Mouse (Mus musculus) liver, adult 2 months (tissue): ENCODE measurements around the gene Gramd1b. TPM values are rescaled to one million over a fixed set of nuclear protein-coding genes. Genes with fewer than 3 reads are reported as not detected.
A peak's percentile ranks its signal among the peaks of the same experiment; 100 is the strongest.

Source experiments
- DNase-seq: peaks from one replicate; pipeline ENCODE4 v3.0.0-alpha.2; 2011; ENCODE audit warnings: low read depth, low spot score; ENCODE audit errors: extremely low read depth
- H3K27ac ChIP-seq: fragments of 200-500 bp; replicated peaks from 2 replicates; pipeline ENCODE4 v1.5.1; 2012; ENCODE audit warnings: low read depth, mild to moderate bottlenecking, control low read depth, inconsistent platforms, low read length; ENCODE audit not compliant: insufficient read depth
- H3K27me3 ChIP-seq: fragments of 200-500 bp; 2 replicates; pipeline ENCODE4 v1.6.1; 2012; ENCODE audit warnings: mild to moderate bottlenecking, moderate library complexity, low read length, inconsistent platforms; ENCODE audit not compliant: control insufficient read depth, insufficient read depth
- H3K36me3 ChIP-seq: fragments of 200-500 bp; 2 replicates; pipeline ENCODE4 v1.6.1; 2012; ENCODE audit warnings: low read length, inconsistent platforms; ENCODE audit not compliant: control insufficient read depth, insufficient read depth
- H3K4me1 ChIP-seq: fragments of 200-500 bp; 2 replicates; pipeline ENCODE4 v1.6.1; 2011; ENCODE audit warnings: low read length; ENCODE audit not compliant: control insufficient read depth, insufficient read depth
- H3K4me3 ChIP-seq: fragments of 200-500 bp; 2 replicates; pipeline ENCODE4 v1.5.1; 2011; ENCODE audit warnings: low read depth, mild to moderate bottlenecking, control low read depth, low read length, moderate library complexity; ENCODE audit not compliant: insufficient read depth
- H3K79me2 ChIP-seq: fragments of 200-500 bp; 2 replicates; pipeline ENCODE4 v1.6.1; 2012; ENCODE audit warnings: inconsistent platforms, mild to moderate bottlenecking, low read length, moderate library complexity; ENCODE audit not compliant: control insufficient read depth, insufficient read depth
- H3K9ac ChIP-seq: fragments of 200-500 bp; 2 replicates; pipeline ENCODE4 v1.6.1; 2012; ENCODE audit warnings: low read depth, mild to moderate bottlenecking, control low read depth, inconsistent platforms, low read length
- CTCF ChIP-seq: fragments of 200-500 bp; IDR thresholded peaks from 2 replicates; pipeline ENCODE4 v1.5.1; 2011; ENCODE audit warnings: low read depth, low read length, control low read depth
- POLR2A ChIP-seq: fragments of 200-500 bp; IDR thresholded peaks from 2 replicates; pipeline ENCODE4 v1.6.1; 2011; ENCODE audit warnings: low read length, control low read depth; ENCODE audit not compliant: insufficient read depth; ENCODE audit errors: extremely low read depth
- WGBS: fragments of 180-500 bp; shearing (Covaris S2); methylation state at CpG from one replicate; pipeline ENCODE4 v1.1.7; 2018; 5-methylcytosine and 5-hydroxymethylcytosine counted together
- polyA plus RNA-seq: library from polyadenylated mRNA; depleted of rRNA; stranded (reverse); fragments of >200 nt; gene quantifications from 2 replicates; pipeline ENCODE4 v1.2.3, GENCODE M21; 2012
- total RNA-seq: library from RNA; depleted of rRNA; stranded (reverse); fragments of >200 nt; gene quantifications from 2 replicates; pipeline ENCODE4 v1.2.3, GENCODE M21; 2014

The Gramd1b gene
- total and polyA plus RNA-seq, 2 experiments: 1.2 to 2.0 TPM

DNA sequence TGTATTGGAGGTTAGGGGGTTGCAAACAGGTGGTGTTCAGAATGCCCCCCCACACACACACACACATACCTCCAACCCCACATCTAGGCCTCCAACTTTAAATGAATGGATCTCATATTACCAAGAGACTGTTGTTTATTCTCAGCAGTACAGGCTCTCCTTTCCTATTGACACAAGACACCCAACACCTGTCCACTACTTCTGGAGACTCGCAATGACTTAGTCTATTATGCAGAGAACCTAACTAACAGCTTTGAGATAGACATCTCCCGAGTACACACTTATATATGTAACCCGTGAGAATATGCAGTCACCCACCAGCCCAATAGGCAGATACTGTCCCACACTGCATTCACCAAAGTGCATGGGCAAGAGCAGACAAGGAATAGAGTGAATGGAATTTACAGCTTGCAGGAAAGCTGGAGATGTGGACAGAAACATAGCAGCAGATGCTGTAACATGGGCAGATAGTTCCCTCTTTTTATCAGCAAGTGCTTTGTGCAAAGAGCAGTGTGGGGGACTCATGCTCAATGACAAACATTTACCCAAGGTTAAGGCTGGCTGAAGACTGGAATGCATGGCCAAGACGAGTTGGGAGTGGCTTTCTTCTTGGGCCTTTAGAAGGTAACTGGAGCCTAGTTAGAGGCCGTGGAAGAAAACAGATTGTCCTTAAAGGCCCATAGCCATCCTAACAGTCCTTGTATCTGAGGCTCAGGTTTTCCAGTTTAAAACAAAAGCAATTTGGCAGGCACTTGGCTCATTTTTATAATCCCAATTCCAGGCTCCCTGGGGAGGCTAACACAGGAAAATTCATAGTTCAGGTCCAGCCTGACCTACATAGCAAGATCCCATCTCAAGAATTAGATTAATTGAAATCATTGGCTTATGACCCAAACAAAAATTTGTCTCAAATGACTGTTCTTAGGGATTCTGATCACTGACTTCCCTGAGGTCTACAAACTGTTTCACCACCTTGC is 71.6 kb downstream of the Gramd1b start:
- no peaks in the 10 kb centered on the region for H3K36me3 ChIP-seq
- H3K4me3 ChIP-seq: no peak overlapping the region
- DNase-seq: no peak
- no peak overlapping the region for H3K27ac ChIP-seq
- WGBS: 80% methylated on average over 5 of the region's 5 CpGs
- peaks cover 5% of the 10 kb centered on the region; the same call in 1 of the 2 replicates for H3K27me3 ChIP-seq
- H3K79me2 ChIP-seq: no peaks in the 10 kb centered on the region
- no peak for TF ChIP-seq POLR2A
- no peak for TF ChIP-seq CTCF
- peaks cover 4% of the 10 kb centered on the region; the same call in 1 of the 2 replicates for H3K4me1 ChIP-seq
- no peak overlapping the region for H3K9ac ChIP-seq

DNA sequence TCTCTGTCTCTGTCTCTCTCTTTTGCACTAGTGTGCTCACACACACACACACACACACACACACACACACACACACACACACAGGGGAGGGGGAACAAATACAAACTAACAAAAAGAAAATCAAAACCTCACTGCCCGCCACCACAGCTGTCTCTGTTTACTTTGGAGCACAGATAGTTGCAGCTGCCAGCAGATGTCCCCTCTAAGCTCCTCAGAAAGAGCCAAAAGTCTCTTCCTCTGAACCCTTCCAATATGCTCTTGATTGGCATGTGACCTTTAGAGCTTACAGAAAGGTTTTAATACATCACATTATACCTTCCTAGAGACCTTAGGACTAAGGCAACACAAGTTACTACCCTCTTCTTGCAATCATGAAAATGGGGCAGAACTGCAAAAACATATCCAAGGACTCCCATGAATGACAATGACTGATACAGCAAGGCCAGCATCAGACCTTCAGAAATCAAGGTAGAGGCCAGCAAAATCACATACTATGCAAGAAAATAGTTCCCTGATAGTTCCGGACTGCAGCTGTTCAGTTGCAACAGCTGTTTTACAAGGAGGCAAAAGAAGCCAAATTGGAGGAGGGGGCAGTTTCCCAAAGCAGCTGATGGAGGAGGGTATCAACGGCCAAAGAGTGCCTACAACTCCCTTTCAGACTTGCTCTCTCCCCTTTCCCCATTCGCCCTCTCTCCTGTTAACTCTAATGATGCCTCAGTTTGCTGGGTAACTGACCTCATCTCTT is 72.5 kb downstream of the Gramd1b start:
- no peak overlapping the region for H3K4me3 ChIP-seq
- H3K4me1 ChIP-seq: peaks cover 4% of the 10 kb centered on the region; the same call in 1 of the 2 replicates
- no peak overlapping the region for H3K27ac ChIP-seq
- H3K27me3 ChIP-seq: peaks cover 5% of the 10 kb centered on the region; the same call in 1 of the 2 replicates
- no peaks in the 10 kb centered on the region for H3K36me3 ChIP-seq
- no peaks in the 10 kb centered on the region for H3K79me2 ChIP-seq
- TF ChIP-seq POLR2A: no peak
- no peak for TF ChIP-seq CTCF
- 63% methylated on average over 4 of the region's 4 CpGs for WGBS
- no peak overlapping the region for H3K9ac ChIP-seq
- DNase-seq: no peak

GRCm38 (mm10) chr9:40457448-40457847 is 73.7 kb downstream of the Gramd1b start:
- Histone ChIP-seq H3K36me3 (no peaks in the 10 kb centered on the region), H3K4me1 (peaks cover 4% of the 10 kb centered on the region; the same call in 1 of the 2 replicates), H3K27me3 (peaks cover 5% of the 10 kb centered on the region; the same call in 1 of the 2 replicates), H3K9ac (no peak overlapping the region), H3K79me2 (no peaks in the 10 kb centered on the region), H3K27ac (no peak overlapping the region), H3K4me3 (no peak overlapping the region)
- WGBS: 58% methylated on average over 5 of the region's 5 CpGs
- peak; percentile 31 for DNase-seq
- TF ChIP-seq CTCF: no peak
- TF ChIP-seq POLR2A: no peak

DNA sequence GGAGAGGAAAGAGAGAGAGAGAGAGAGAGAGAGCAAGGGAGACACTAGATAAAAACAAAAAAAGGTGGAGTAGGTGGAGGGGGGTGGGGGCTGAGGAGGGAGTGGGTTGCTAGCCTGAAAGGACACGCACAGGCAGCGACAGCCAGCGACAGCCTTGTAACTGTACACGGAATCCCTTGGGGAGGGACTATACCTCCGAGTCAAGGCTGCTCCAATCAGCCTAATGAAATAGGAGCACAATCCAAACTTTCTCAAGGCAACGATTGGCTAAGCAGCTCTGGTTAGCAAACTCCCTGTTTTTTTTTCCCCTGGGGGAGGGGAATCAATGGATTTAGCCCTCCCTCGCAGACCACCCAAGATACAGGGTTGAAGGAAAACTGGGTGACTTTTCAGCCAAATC is 75.0 kb downstream of the Gramd1b start:
- 0 out of 2 replicates have a peak overlapping the region, but pooled peaks have one; percentile 60 for H3K27ac ChIP-seq
- peak; percentile 11 for DNase-seq

GRCm38 (mm10) chr9:40455336-40456185 is 75.6 kb downstream of the Gramd1b start:
- peak overlapping the region; percentile 60 for H3K27ac ChIP-seq
- WGBS: under 1% methylated on average over 77 of the region's 77 CpGs
- H3K4me3 ChIP-seq: peak overlapping the region; percentile 66
- no peaks in the 10 kb centered on the region for H3K79me2 ChIP-seq
- no peak for DNase-seq
- TF ChIP-seq CTCF: no peak
- TF ChIP-seq POLR2A: 0 out of 2 replicates have a peak, but pooled peaks have one; percentile 28
- peaks cover 4% of the 10 kb centered on the region; the same call in 1 of the 2 replicates for H3K4me1 ChIP-seq
- peak overlapping the region; percentile 84 for H3K9ac ChIP-seq
- peaks cover 5% of the 10 kb centered on the region; the same call in 1 of the 2 replicates for H3K27me3 ChIP-seq
- no peaks in the 10 kb centered on the region for H3K36me3 ChIP-seq

More for the DNA sequence above, 75.0 kb downstream of the Gramd1b start:
- H3K36me3 ChIP-seq: no peaks in the 10 kb centered on the region
- peak overlapping the region; percentile 84 for H3K9ac ChIP-seq
- H3K4me3 ChIP-seq: peak overlapping the region; percentile 66
- H3K4me1 ChIP-seq: peaks cover 4% of the 10 kb centered on the region; the same call in 1 of the 2 replicates
- WGBS: 9% methylated on average over 7 of the region's 7 CpGs
- TF ChIP-seq CTCF (no peak), POLR2A (no peak)
- H3K79me2 ChIP-seq: no peaks in the 10 kb centered on the region
- H3K27me3 ChIP-seq: peaks cover 5% of the 10 kb centered on the region; the same call in 1 of the 2 replicates
